Mouse (Mus musculus): ENCODE data around the gene Fam170b.

The Fam170b gene

GRCm38 (mm10) chr14:32835181-32835580, 1.4 kb downstream of the Fam170b start:
- DNase-seq: no peak

GRCm38 (mm10) chr14:32835596-32835995, 1.8 kb downstream of the Fam170b start:
- no peak for DNase-seq

GRCm38 (mm10) chr14:32836191-32836590, 2.4 kb downstream of the Fam170b start:
- no peak for DNase-seq

- no peak for DNase-seq
Observed at GRCm38 (mm10) chr14:32842052-32842451, 8.3 kb downstream of the Fam170b start.

GRCm38 (mm10) chr14:32854059-32854458, 20.3 kb downstream of the Fam170b start:
- no peak for DNase-seq

GRCm38 (mm10) chr14:32856246-32856645, 22.5 kb downstream of the Fam170b start:
- DNase-seq: no peak

- peak; percentile 57 to 73 for DNase-seq
Observed at GRCm38 (mm10) chr14:32856681-32857328, 23.0 kb downstream of the Fam170b start, which contains the start of gene Vstm4. Gene Vstm4, plus strand, starts transcription at chr14:32856756.

- DNase-seq: no peak
Observed at GRCm38 (mm10) chr14:32858361-32858760, 24.6 kb downstream of the Fam170b start.

GRCm38 (mm10) chr14:32858941-32859510, 25.3 kb downstream of the Fam170b start:
- DNase-seq: no peak

GRCm38 (mm10) chr14:32859831-32860569, 26.2 kb downstream of the Fam170b start:
- DNase-seq: peak in 1 of 2 experiments; percentile 24

- DNase-seq: peak; percentile 56 to 67
Observed at GRCm38 (mm10) chr14:32861149-32861581, 27.4 kb downstream of the Fam170b start.

GRCm38 (mm10) chr14:32861656-32862055, 27.9 kb downstream of the Fam170b start:
- DNase-seq: no peak

- DNase-seq: no peak
Observed at GRCm38 (mm10) chr14:32865331-32865730, 31.6 kb downstream of the Fam170b start.

- no peak for DNase-seq
Observed at GRCm38 (mm10) chr14:32871963-32872362, 38.2 kb downstream of the Fam170b start.

GRCm38 (mm10) chr14:32877549-32877948, 43.8 kb downstream of the Fam170b start:
- DNase-seq: peak; percentile 27 to 55

GRCm38 (mm10) chr14:32880332-32880731, 46.6 kb downstream of the Fam170b start:
- no peak for DNase-seq

- DNase-seq: no peak
Observed at GRCm38 (mm10) chr14:32881693-32882092, 47.9 kb downstream of the Fam170b start.
